Comparison of ENCODE assay signal across 8 mouse cellular contexts in genomic region chr14:30826174-30827140, GRCm38 (mm10). TPM values are rescaled to one million over a fixed set of nuclear protein-coding genes. Genes with fewer than 3 reads are reported as not detected.
DNase-seq lines count a peak whose midpoint lies in the region; ATAC-seq and TF ChIP-seq lines count a peak whose summit lies in the region.

No protein-coding gene starts in this region.

- intact Hi-C loops in left cerebral cortex, adult 2 months (cut with DNase I), result loop anchor here (5.0 kb wide), 2 partner anchors 41 to 116 kb away; partner anchors contain the start of gene Itih1
- intact Hi-C loops in left cerebral cortex, postnatal 10 days (cut with DNase I), result no loop called here

- no peak overlapping the region for H3K27ac ChIP-seq in left cerebral cortex, adult 2 months
- H3K27ac ChIP-seq in brown adipose tissue, adult 24 weeks (replicated peaks; ENCODE audit: low read depth, low read length), result peak overlapping the region; percentile 77
- H3K27ac ChIP-seq in hindbrain, embryonic 15.5 days (replicated peaks), result no peak overlapping the region
- H3K27ac ChIP-seq in midbrain, embryonic 13.5 days, result no peak overlapping the region

- no peaks in the 10 kb centered on the region for H3K9me3 ChIP-seq in hindbrain, embryonic 15.5 days
- H3K9me3 ChIP-seq in midbrain, embryonic 13.5 days, result no peaks in the 10 kb centered on the region

- peak overlapping the region; percentile 73 for H3K4me3 ChIP-seq in left cerebral cortex, adult 2 months
- H3K4me3 ChIP-seq in brown adipose tissue, adult 24 weeks (ENCODE audit: insufficient read depth, low read depth, low read length), result peak overlapping the region; percentile 66
- H3K4me3 ChIP-seq in hindbrain, embryonic 15.5 days, result peak overlapping the region; percentile 86
- H3K4me3 ChIP-seq in midbrain, embryonic 13.5 days (replicated peaks), result peak overlapping the region; percentile 82

- H3K4me1 ChIP-seq in brown adipose tissue, adult 24 weeks (ENCODE audit: control insufficient read depth, insufficient read depth, insufficient read length, low read length), result peaks cover 30% of the 10 kb centered on the region
- peaks cover 30% of the 10 kb centered on the region for H3K4me1 ChIP-seq in hindbrain, embryonic 15.5 days (replicated peaks)
- H3K4me1 ChIP-seq in midbrain, embryonic 13.5 days (replicated peaks), result peaks cover 22% of the 10 kb centered on the region

- 19% methylated on average over 17 of the region's 17 CpGs for WGBS in hindbrain, embryonic 15.5 days
- WGBS in midbrain, embryonic 13.5 days, result 20% methylated on average over 17 of the region's 17 CpGs

- H3K36me3 ChIP-seq in hindbrain, embryonic 15.5 days, result no peaks in the 10 kb centered on the region
- no peaks in the 10 kb centered on the region; the same call in 1 of the 2 replicates for H3K36me3 ChIP-seq in midbrain, embryonic 13.5 days

- no peak for DNase-seq in left cerebral cortex, adult 2 months (ENCODE audit: extremely low spot score in 1 of 2, low spot score in 2 of 2)
- no peak for DNase-seq in left cerebral cortex, postnatal 10 days (ENCODE audit: extremely low spot score in 1 of 2, low spot score in 2 of 2)
- no peak for DNase-seq in adrenal gland, adult 8-10 months
- no peak for DNase-seq in ovary, postnatal 10 days (ENCODE audit: low spot score)
- DNase-seq in adrenal gland, postnatal 10 days, result no peak

- TF ChIP-seq CTCF in left cerebral cortex, adult 2 months (IDR thresholded peaks at IDR 0.05), result no peak

- peak overlapping the region; percentile 79 for H3K4me2 ChIP-seq in hindbrain, embryonic 15.5 days
- H3K4me2 ChIP-seq in midbrain, embryonic 13.5 days (replicated peaks), result peak overlapping the region; percentile 82

- 0 out of 2 replicates have a peak, but pooled peaks have one; percentile 4 for ATAC-seq in hindbrain, embryonic 15.5 days (ENCODE audit: low FRiP score, low read depth)
- ATAC-seq in midbrain, embryonic 13.5 days, result peak; percentile 48

- H3K9ac ChIP-seq in hindbrain, embryonic 15.5 days, result peak overlapping the region; percentile 80
- peak overlapping the region; percentile 89 for H3K9ac ChIP-seq in midbrain, embryonic 13.5 days (replicated peaks)

- H3K27me3 ChIP-seq in hindbrain, embryonic 15.5 days, result no peaks in the 10 kb centered on the region
- no peaks in the 10 kb centered on the region for H3K27me3 ChIP-seq in midbrain, embryonic 13.5 days

RNA-seq across cellular contexts. Expression of gene Tmem110, which starts 1.1 kb away (rescaled TPM):
- 10 to 100 TPM; 22.9 to 24.1 TPM for total RNA-seq in left cerebral cortex, adult 2 months (2021)
- total RNA-seq in left cerebral cortex, postnatal 10 days (2021), result 10 to 100 TPM; 22.6 to 24.3 TPM
- polyA plus RNA-seq in brown adipose tissue, adult 24 weeks (2012; ENCODE audit: insufficient read depth, insufficient read length, missing spikeins), result 37.1 and 40.5 TPM in 2 replicates
- polyA plus RNA-seq in hindbrain, embryonic 15.5 days (2015; fragmentation: Nextera tagmentation; extraction: Ambion mirVana), result 19.8 and 20.4 TPM in 2 replicates
- polyA plus RNA-seq in midbrain, embryonic 13.5 days (2015; fragmentation: Nextera tagmentation; extraction: Ambion mirVana), result 18.2 and 18.9 TPM in 2 replicates
- total RNA-seq in adrenal gland, adult 8-10 months (2022), result 10 to 100 TPM; 20.1 to 23.7 (median 22.8) TPM
- total RNA-seq in adrenal gland, postnatal 10 days (2021), result 10 to 100 TPM; 23.2 to 27.1 TPM

RNA-seq across cellular contexts. Expression of gene Mustn1, which starts 52.5 kb away (rescaled TPM):
- 1 to 10 TPM; 2.1 to 3.5 TPM for total RNA-seq in left cerebral cortex, adult 2 months (2021)
- 1 to 10 TPM; 2.2 to 2.8 TPM for total RNA-seq in left cerebral cortex, postnatal 10 days (2021)
- polyA plus RNA-seq in brown adipose tissue, adult 24 weeks (2012; ENCODE audit: insufficient read depth, insufficient read length, missing spikeins), result 6.8 and 12.9 TPM in 2 replicates
- polyA plus RNA-seq in hindbrain, embryonic 15.5 days (2015; fragmentation: Nextera tagmentation; extraction: Ambion mirVana), result 0.85 and 0.88 TPM in 2 replicates
- 0.67 and 0.70 TPM in 2 replicates for polyA plus RNA-seq in midbrain, embryonic 13.5 days (2015; fragmentation: Nextera tagmentation; extraction: Ambion mirVana)
- 1 to 10 TPM; 1.7 to 2.9 (median 2.7) TPM for total RNA-seq in adrenal gland, adult 8-10 months (2022)
- total RNA-seq in adrenal gland, postnatal 10 days (2021), result 10 to 100 TPM; 11.1 to 11.6 TPM

RNA-seq across cellular contexts. Expression of gene Itih4, which starts 59.8 kb away (rescaled TPM):
- under 1 TPM in 1 of 2 experiments, not detected in 1; 0.12 TPM for total RNA-seq in left cerebral cortex, adult 2 months (2021)
- under 1 TPM in 1 of 2 experiments, not detected in 1; 0.32 TPM for total RNA-seq in left cerebral cortex, postnatal 10 days (2021)
- polyA plus RNA-seq in brown adipose tissue, adult 24 weeks (2012; ENCODE audit: insufficient read depth, insufficient read length, missing spikeins), result 0.96 and 1.3 TPM in 2 replicates
- not detected in 2 replicates for polyA plus RNA-seq in hindbrain, embryonic 15.5 days (2015; fragmentation: Nextera tagmentation; extraction: Ambion mirVana)
- polyA plus RNA-seq in midbrain, embryonic 13.5 days (2015; fragmentation: Nextera tagmentation; extraction: Ambion mirVana), result not detected in 2 replicates
- total RNA-seq in adrenal gland, adult 8-10 months (2022), result 1 to 10 TPM in 3 of 4 experiments, under 1 TPM in 1; 0.65 to 4.7 (median 2.9) TPM
- 100 to 1,000 TPM; 167 to 428 TPM for total RNA-seq in adrenal gland, postnatal 10 days (2021)

Comparison
In these comparisons a context has a peak if more than half of its experiments do, and no peak if none do; other contexts are left out.
1. RNA of gene Itih4, which starts 59.8 kb away (total RNA-seq): 167 to 428 TPM in adrenal gland, postnatal 10 days; 0.65 to 4.7 TPM in adrenal gland, adult 8-10 months, 0.32 TPM in left cerebral cortex, postnatal 10 days and 0.12 TPM in left cerebral cortex, adult 2 months; every median in the first group is over 10 times any median in the second.
2. Peak in every context shown above with its lines, with median percentiles within 50 percentile points of each other: H3K4me3 ChIP-seq.